Mouse (Mus musculus): ENCODE results near the gene Olfr470. TPM values are rescaled to one million over a fixed set of nuclear protein-coding genes. Genes with fewer than 3 reads are reported as not detected.

Gene Olfr470
- polyA plus RNA-seq (2012; ENCODE audit: low replicate concordance): not detected in 2 replicates

DNA sequence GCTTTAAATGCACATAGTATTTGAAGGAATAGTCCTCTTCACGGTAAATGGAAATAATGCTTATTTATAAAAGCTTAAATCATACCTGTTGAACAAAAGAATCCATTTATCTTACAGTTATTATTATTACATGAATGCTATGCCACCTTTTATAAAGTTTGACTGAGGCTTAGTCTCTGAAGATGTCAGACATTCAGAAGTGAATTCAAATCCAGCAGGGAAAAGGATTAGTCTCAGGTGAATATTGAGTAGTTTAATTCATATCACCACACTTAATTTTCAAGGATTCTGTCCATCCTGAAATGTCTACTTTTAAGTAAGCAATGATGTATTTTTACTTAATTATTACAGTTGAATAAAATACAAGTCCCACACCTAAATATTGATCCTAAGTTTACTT, at the start of gene Olfr470:
Gene Olfr470, minus strand, starts transcription at position 101 of the 400 bp plus-strand sequence.

GRCm38 (mm10) chr7:107825441-107825840, 21.8 kb downstream of the Olfr470 start, which contains the start of gene Olfr469:
Olfr469 (minus strand) TSS chr7:107825541.

GRCm38 (mm10) chr7:107811963-107812362, 35.3 kb downstream of the Olfr470 start, which contains the start of gene Olfr467:
Olfr467 (plus strand) TSS chr7:107812263.

DNA sequence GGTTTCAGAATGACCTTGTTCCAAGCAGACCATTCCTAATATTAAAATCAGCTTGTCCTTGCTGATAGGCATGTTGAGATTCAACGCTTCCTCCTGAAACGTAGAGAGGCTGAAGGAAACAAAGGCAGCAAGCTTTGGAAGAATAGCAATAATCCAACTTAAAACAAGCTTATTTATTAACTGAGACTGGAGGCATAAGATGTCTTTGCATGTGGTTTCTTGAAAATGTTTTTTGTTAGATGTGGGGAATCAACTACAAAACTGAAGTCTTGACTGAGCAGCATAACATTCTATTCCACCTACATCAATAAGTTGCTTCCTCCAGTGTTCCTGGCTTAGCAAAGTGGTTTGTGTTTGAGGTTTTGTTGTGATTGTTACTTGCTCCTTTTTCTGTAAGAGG, 46.2 kb downstream of the Olfr470 start, which contains the start of gene Ovch2:
Gene Ovch2, minus strand, starts transcription at position 101 of the 400 bp plus-strand sequence.

Other genes with a start within 250 kb of the Olfr470 start
- not detected in 2 replicates for gene 5330417H12Rik, start 222.3 kb downstream of the Olfr470 start, polyA plus RNA-seq (2012; ENCODE audit: low replicate concordance)
- 0.10 TPM in 1 of 2 replicates, not detected in the other for gene Cyb5r2, start 89.5 kb downstream of the Olfr470 start, polyA plus RNA-seq (2012; ENCODE audit: low replicate concordance)
- not detected in 2 replicates for gene Ovch2, start 46.3 kb downstream of the Olfr470 start, polyA plus RNA-seq (2012; ENCODE audit: low replicate concordance)
- not detected in 2 replicates for gene Olfr467, start 35.2 kb downstream of the Olfr470 start, polyA plus RNA-seq (2012; ENCODE audit: low replicate concordance)
- not detected in 2 replicates for gene Olfr469, start 21.9 kb downstream of the Olfr470 start, polyA plus RNA-seq (2012; ENCODE audit: low replicate concordance)
- gene Olfr472, start 50.4 kb upstream of the Olfr470 start, polyA plus RNA-seq (2012; ENCODE audit: low replicate concordance): not detected in 2 replicates
- not detected in 2 replicates for gene Olfr473, start 83.0 kb upstream of the Olfr470 start, polyA plus RNA-seq (2012; ENCODE audit: low replicate concordance)
- not detected in 2 replicates for gene Olfr474, start 107.2 kb upstream of the Olfr470 start, polyA plus RNA-seq (2012; ENCODE audit: low replicate concordance)
- not detected in 2 replicates for gene Olfr476, start 117.3 kb upstream of the Olfr470 start, polyA plus RNA-seq (2012; ENCODE audit: low replicate concordance)
- not detected in 2 replicates for gene Olfr477, start 139.2 kb upstream of the Olfr470 start, polyA plus RNA-seq (2012; ENCODE audit: low replicate concordance)
- not detected in 2 replicates for gene Olfr478, start 186.5 kb upstream of the Olfr470 start, polyA plus RNA-seq (2012; ENCODE audit: low replicate concordance)
- gene Olfr479, start 203.2 kb upstream of the Olfr470 start, polyA plus RNA-seq (2012; ENCODE audit: low replicate concordance): not detected in 2 replicates
- not detected in 2 replicates for gene Olfr480, start 219.9 kb upstream of the Olfr470 start, polyA plus RNA-seq (2012; ENCODE audit: low replicate concordance)
- not detected in 2 replicates for gene Olfr481, start 232.4 kb upstream of the Olfr470 start, polyA plus RNA-seq (2012; ENCODE audit: low replicate concordance)

Data from hematopoietic multipotent progenitor cell, adult 10-12 weeks (in vitro differentiated cells).